Mouse (Mus musculus) embryonic fibroblast, embryonic 13.5 days (primary cell): ENCODE measurements at regions not wholly inside any gene's neighbourhood (a gene's known extent, or its start where the extent isn't known, plus 50 kb on each side); places are given as distances from the start of the nearest gene placed in this dataset.

Experiments used
- CTCF ChIP-seq: IDR thresholded peaks from 2 replicates; pipeline ENCODE4 v1.5.1; 2011; ENCODE audit warnings: mild to moderate bottlenecking, control low read depth, low read length, moderate library complexity, borderline replicate concordance; ENCODE audit not compliant: insufficient read depth
- POLR2A ChIP-seq: IDR thresholded peaks from 2 replicates; pipeline ENCODE4 v1.6.1; 2011; ENCODE audit warnings: low read depth, mild to moderate bottlenecking, control low read depth, low read length, moderate library complexity

DNA sequence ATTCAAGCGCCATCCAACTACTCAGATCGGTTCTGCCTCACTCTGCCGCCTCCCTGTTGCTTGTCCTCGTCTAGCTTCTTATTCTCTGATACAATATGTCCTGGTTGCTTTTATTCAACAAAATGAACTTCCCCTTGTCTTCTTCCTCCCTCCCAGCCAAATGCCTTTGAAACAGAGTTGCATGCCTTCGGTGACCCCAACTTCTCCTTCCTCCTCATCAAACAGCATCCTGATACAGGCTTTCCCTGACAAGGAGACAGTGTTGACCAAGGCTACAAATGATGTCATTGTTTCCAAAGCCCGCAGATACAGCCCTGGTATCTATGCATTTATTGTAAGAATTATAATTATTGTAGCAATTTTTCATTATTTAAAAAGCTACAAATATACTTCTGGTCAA, 69.8 kb downstream of the Smim20 start:
- TF ChIP-seq CTCF (no peak), POLR2A (no peak)
